Mouse (Mus musculus): Measurements from ENCODE around the gene Adgrg6. TPM values are rescaled to one million over a fixed set of nuclear protein-coding genes. Genes with fewer than 3 reads are reported as not detected.

Gene Adgrg6
- polyA plus RNA-seq, 1 experiment from 2014 or later, result 3.4 TPM

GRCm38 (mm10) chr10:14531090-14531489, 14.4 kb downstream of the Adgrg6 start:
- Histone ChIP-seq H3K4me1 (replicated peaks) (no peaks in the 10 kb centered on the region), H3K27ac (no peak overlapping the region), H3K4me2 (no peak overlapping the region), H3K9me3 (no peaks in the 10 kb centered on the region), H3K9ac (replicated peaks) (no peak overlapping the region), H3K27me3 (no peaks in the 10 kb centered on the region), H3K4me3 (replicated peaks) (no peak overlapping the region), H3K36me3 (no peaks in the 10 kb centered on the region)
- no peak for ATAC-seq (ENCODE audit: insufficient number of reproducible peaks, insufficient read depth, low FRiP score, low TSS enrichment, low read depth)
- 91% methylated on average over 3 of the region's 3 CpGs for WGBS

- Histone ChIP-seq H3K4me3 (replicated peaks) (no peak overlapping the region), H3K9ac (replicated peaks) (no peak overlapping the region), H3K27ac (no peak overlapping the region), H3K4me1 (replicated peaks) (no peaks in the 10 kb centered on the region), H3K27me3 (no peaks in the 10 kb centered on the region), H3K9me3 (no peaks in the 10 kb centered on the region), H3K4me2 (no peak overlapping the region), H3K36me3 (no peaks in the 10 kb centered on the region)
- 93% methylated on average over 1 of the region's 1 CpGs for WGBS
- no peak for ATAC-seq (ENCODE audit: insufficient number of reproducible peaks, insufficient read depth, low FRiP score, low TSS enrichment, low read depth)
Observed at GRCm38 (mm10) chr10:14530670-14531069, 14.8 kb downstream of the Adgrg6 start.

- WGBS, result 74% methylated on average over 2 of the region's 2 CpGs
- no peaks in the 10 kb centered on the region for H3K9me3 ChIP-seq
Observed at GRCm38 (mm10) chr10:14527765-14528164, 17.7 kb downstream of the Adgrg6 start.

GRCm38 (mm10) chr10:14522729-14523128, 22.7 kb downstream of the Adgrg6 start:
- Histone ChIP-seq H3K9me3 (no peaks in the 10 kb centered on the region), H3K4me2 (no peak overlapping the region), H3K4me1 (replicated peaks) (no peaks in the 10 kb centered on the region), H3K9ac (replicated peaks) (no peak overlapping the region), H3K27ac (no peak overlapping the region), H3K4me3 (replicated peaks) (no peak overlapping the region), H3K36me3 (no peaks in the 10 kb centered on the region), H3K27me3 (no peaks in the 10 kb centered on the region)
- WGBS, result 93% methylated on average over 5 of the region's 5 CpGs
- ATAC-seq (ENCODE audit: insufficient number of reproducible peaks, insufficient read depth, low FRiP score, low TSS enrichment, low read depth), result no peak

More at GRCm38 (mm10) chr10:14527765-14528164, 17.7 kb downstream of the Adgrg6 start:
- no peak overlapping the region for H3K4me3 ChIP-seq (replicated peaks)
- no peak overlapping the region for H3K4me2 ChIP-seq
- no peaks in the 10 kb centered on the region for H3K36me3 ChIP-seq
- ATAC-seq (ENCODE audit: insufficient number of reproducible peaks, insufficient read depth, low FRiP score, low TSS enrichment, low read depth), result no peak
- H3K27me3 ChIP-seq, result no peaks in the 10 kb centered on the region
- no peaks in the 10 kb centered on the region for H3K4me1 ChIP-seq (replicated peaks)
- no peak overlapping the region for H3K27ac ChIP-seq
- no peak overlapping the region for H3K9ac ChIP-seq (replicated peaks)

GRCm38 (mm10) chr10:14520912-14521675, 24.4 kb downstream of the Adgrg6 start:
- Histone ChIP-seq H3K4me1 (replicated peaks) (no peaks in the 10 kb centered on the region), H3K9me3 (no peaks in the 10 kb centered on the region), H3K4me3 (replicated peaks) (no peak overlapping the region), H3K36me3 (no peaks in the 10 kb centered on the region), H3K27ac (no peak overlapping the region), H3K27me3 (no peaks in the 10 kb centered on the region), H3K9ac (replicated peaks) (no peak overlapping the region), H3K4me2 (no peak overlapping the region)
- no peak for ATAC-seq (ENCODE audit: insufficient number of reproducible peaks, insufficient read depth, low FRiP score, low TSS enrichment, low read depth)
- WGBS, result 68% methylated on average over 8 of the region's 8 CpGs

- H3K27me3 ChIP-seq, result no peaks in the 10 kb centered on the region
- H3K4me1 ChIP-seq (replicated peaks), result no peaks in the 10 kb centered on the region
- no peak overlapping the region for H3K27ac ChIP-seq
- no peak for ATAC-seq (ENCODE audit: insufficient number of reproducible peaks, insufficient read depth, low FRiP score, low TSS enrichment, low read depth)
- no peak overlapping the region for H3K9ac ChIP-seq (replicated peaks)
- no peaks in the 10 kb centered on the region for H3K36me3 ChIP-seq
- no peak overlapping the region for H3K4me3 ChIP-seq (replicated peaks)
- 59% methylated on average over 5 of the region's 5 CpGs for WGBS
- H3K9me3 ChIP-seq, result no peaks in the 10 kb centered on the region
- no peak overlapping the region for H3K4me2 ChIP-seq
Observed at GRCm38 (mm10) chr10:14517909-14518308, 27.6 kb downstream of the Adgrg6 start.

- no peak overlapping the region for H3K27ac ChIP-seq
- no peak for ATAC-seq (ENCODE audit: insufficient number of reproducible peaks, insufficient read depth, low FRiP score, low TSS enrichment, low read depth)
- H3K4me3 ChIP-seq (replicated peaks), result no peak overlapping the region
- no peak overlapping the region for H3K4me2 ChIP-seq
- 84% methylated on average over 2 of the region's 2 CpGs for WGBS
- H3K9ac ChIP-seq (replicated peaks), result no peak overlapping the region
- no peaks in the 10 kb centered on the region for H3K27me3 ChIP-seq
- no peaks in the 10 kb centered on the region for H3K36me3 ChIP-seq
- H3K9me3 ChIP-seq, result no peaks in the 10 kb centered on the region
- no peaks in the 10 kb centered on the region for H3K4me1 ChIP-seq (replicated peaks)
Observed at GRCm38 (mm10) chr10:14511904-14512663, 33.4 kb downstream of the Adgrg6 start.

- Histone ChIP-seq H3K4me3 (replicated peaks) (no peak overlapping the region), H3K36me3 (no peaks in the 10 kb centered on the region), H3K27ac (no peak overlapping the region), H3K27me3 (no peaks in the 10 kb centered on the region), H3K9ac (replicated peaks) (no peak overlapping the region), H3K4me2 (no peak overlapping the region), H3K4me1 (replicated peaks) (no peaks in the 10 kb centered on the region), H3K9me3 (no peaks in the 10 kb centered on the region)
- no peak for ATAC-seq (ENCODE audit: insufficient number of reproducible peaks, insufficient read depth, low FRiP score, low TSS enrichment, low read depth)
- 65% methylated on average over 3 of the region's 3 CpGs for WGBS
Observed at GRCm38 (mm10) chr10:14511157-14511556, 34.3 kb downstream of the Adgrg6 start.

GRCm38 (mm10) chr10:14495658-14496057, 49.8 kb downstream of the Adgrg6 start:
- Histone ChIP-seq H3K9ac (replicated peaks) (no peak overlapping the region), H3K9me3 (no peaks in the 10 kb centered on the region), H3K4me1 (replicated peaks) (no peaks in the 10 kb centered on the region), H3K27me3 (no peaks in the 10 kb centered on the region), H3K36me3 (no peaks in the 10 kb centered on the region), H3K27ac (no peak overlapping the region), H3K4me3 (replicated peaks) (no peak overlapping the region), H3K4me2 (no peak overlapping the region)
- no peak for ATAC-seq (ENCODE audit: insufficient number of reproducible peaks, insufficient read depth, low FRiP score, low TSS enrichment, low read depth)

GRCm38 (mm10) chr10:14495204-14495603, 50.3 kb downstream of the Adgrg6 start:
- Histone ChIP-seq H3K9ac (replicated peaks) (no peak overlapping the region), H3K4me1 (replicated peaks) (no peaks in the 10 kb centered on the region), H3K27me3 (no peaks in the 10 kb centered on the region), H3K4me2 (no peak overlapping the region), H3K36me3 (no peaks in the 10 kb centered on the region), H3K27ac (no peak overlapping the region), H3K9me3 (no peaks in the 10 kb centered on the region), H3K4me3 (replicated peaks) (no peak overlapping the region)
- no peak for ATAC-seq (ENCODE audit: insufficient number of reproducible peaks, insufficient read depth, low FRiP score, low TSS enrichment, low read depth)

- no peaks in the 10 kb centered on the region for H3K4me1 ChIP-seq (replicated peaks)
- no peak for ATAC-seq (ENCODE audit: insufficient number of reproducible peaks, insufficient read depth, low FRiP score, low TSS enrichment, low read depth)
- H3K9me3 ChIP-seq, result no peaks in the 10 kb centered on the region
- H3K27me3 ChIP-seq, result no peaks in the 10 kb centered on the region
- H3K36me3 ChIP-seq, result no peaks in the 10 kb centered on the region
- no peak overlapping the region for H3K9ac ChIP-seq (replicated peaks)
- no peak overlapping the region for H3K4me3 ChIP-seq (replicated peaks)
- H3K4me2 ChIP-seq, result no peak overlapping the region
- 91% methylated on average over 4 of the region's 4 CpGs for WGBS
- no peak overlapping the region for H3K27ac ChIP-seq
Observed at GRCm38 (mm10) chr10:14491838-14492237, 53.6 kb downstream of the Adgrg6 start.

All from limb, embryonic 12.5 days (tissue).